Mouse (Mus musculus) inflammation-experienced regulatory T-cells, adult 6 months (primary cell): ENCODE data around the gene Dusp16. TPM values are rescaled to one million over a fixed set of nuclear protein-coding genes. Genes with fewer than 3 reads are reported as not detected.

Experiments
- ATAC-seq: one replicate; pipeline ENCODE4 v1.8.0; 2017
- polyA plus RNA-seq, 3 experiments: library from polyadenylated mRNA; unstranded; fragments of 100-300 nt; shearing (Covaris generic); gene quantifications; one replicate each; pipeline ENCODE4 v1.2.1; 2017

Dusp16 gene
- 1 to 10 TPM; 2.8 to 6.3 (median 5.1) TPM for polyA plus RNA-seq

- peak; percentile 79 for ATAC-seq
Measured at GRCm38 (mm10) chr6:134792141-134793045, at the start of gene Dusp16. Dusp16 (minus strand) TSS chr6:134792625.

- ATAC-seq: no peak
Measured at GRCm38 (mm10) chr6:134840346-134840745, 47.9 kb upstream of the Dusp16 start.

- peak; percentile 74 for ATAC-seq
Measured at GRCm38 (mm10) chr6:134838111-134838510, 45.7 kb upstream of the Dusp16 start.

- peak; percentile 7 for ATAC-seq
Measured at GRCm38 (mm10) chr6:134834585-134835251, 42.3 kb upstream of the Dusp16 start.

GRCm38 (mm10) chr6:134830776-134831175 is 38.4 kb upstream of the Dusp16 start:
- no peak for ATAC-seq

- ATAC-seq: peak; percentile 81
Measured at GRCm38 (mm10) chr6:134829786-134830700, 37.6 kb upstream of the Dusp16 start, which contains the start of gene Crebl2. Crebl2 (plus strand) TSS chr6:134830154.

GRCm38 (mm10) chr6:134822844-134823243 is 30.4 kb upstream of the Dusp16 start:
- no peak for ATAC-seq

- no peak for ATAC-seq
Measured at GRCm38 (mm10) chr6:134820411-134820810, 28.0 kb upstream of the Dusp16 start.

- no peak for ATAC-seq
Measured at GRCm38 (mm10) chr6:134819741-134820140, 27.3 kb upstream of the Dusp16 start.

GRCm38 (mm10) chr6:134817051-134817928 is 24.9 kb upstream of the Dusp16 start:
- ATAC-seq: no peak

GRCm38 (mm10) chr6:134813066-134813465 is 20.6 kb upstream of the Dusp16 start:
- ATAC-seq: no peak

- no peak for ATAC-seq
Measured at GRCm38 (mm10) chr6:134807794-134808193, 15.4 kb upstream of the Dusp16 start.

- no peak for ATAC-seq
Measured at GRCm38 (mm10) chr6:134807091-134807490, 14.7 kb upstream of the Dusp16 start.

- ATAC-seq: peak; percentile 49
Measured at GRCm38 (mm10) chr6:134806130-134806529, 13.7 kb upstream of the Dusp16 start.

GRCm38 (mm10) chr6:134804736-134805277 is 12.4 kb upstream of the Dusp16 start:
- ATAC-seq: no peak

- no peak for ATAC-seq
Measured at GRCm38 (mm10) chr6:134802641-134803043, 10.2 kb upstream of the Dusp16 start.

- no peak for ATAC-seq
Measured at GRCm38 (mm10) chr6:134801483-134801882, 9.1 kb upstream of the Dusp16 start.

- no peak for ATAC-seq
Measured at GRCm38 (mm10) chr6:134796297-134796696, 3.9 kb upstream of the Dusp16 start.

- peak; percentile 59 for ATAC-seq
Measured at GRCm38 (mm10) chr6:134793911-134794520, 1.6 kb upstream of the Dusp16 start.

GRCm38 (mm10) chr6:134793046-134793806 is 801 bp upstream of the Dusp16 start:
- ATAC-seq: no peak
